Comparison of ENCODE assay signal across 9 mouse cellular contexts in genomic region chr3:57487455-57488153, GRCm38 (mm10).
A peak's percentile ranks its signal among the peaks of the same experiment; 100 is the strongest.
DNase-seq lines count a peak whose midpoint lies in the region; ATAC-seq and TF ChIP-seq lines count a peak whose summit lies in the region.
"Had no signal": no experiment of that assay in that cellular context is flagged by ENCODE, and none has a peak within 500 bp of the region (broad histone marks: within the 10 kb centered on the region; RNA-seq: fewer than 3 reads in every experiment).

No protein-coding gene starts in this region.

- H3K4me2 ChIP-seq in embryonic facial prominence, embryonic 15.5 days (replicated peaks) = peak overlapping the region; percentile 15; the same call in 1 of the 2 replicates
- H3K4me2 ChIP-seq in neural tube, embryonic 11.5 days (ENCODE audit: low read depth) = no peak overlapping the region
- H3K4me2 ChIP-seq: forebrain, embryonic 15.5 days had no signal

- H3K4me3 ChIP-seq in layer of hippocampus, adult 2 months = no peak overlapping the region
- no peak overlapping the region for H3K4me3 ChIP-seq in embryonic facial prominence, embryonic 15.5 days (replicated peaks)
- no peak overlapping the region for H3K4me3 ChIP-seq in neural tube, embryonic 11.5 days (ENCODE audit: low read depth, low read length)
- H3K4me3 ChIP-seq: forebrain, embryonic 15.5 days had no signal

- 27% methylated on average over 8 of the region's 8 CpGs for WGBS in embryonic facial prominence, embryonic 15.5 days
- WGBS in neural tube, embryonic 11.5 days = 62% methylated on average over 8 of the region's 8 CpGs

- no peak for TF ChIP-seq CTCF in layer of hippocampus, adult 2 months (conservative IDR thresholded peaks at IDR 0.05)

- H3K9me3 ChIP-seq in embryonic facial prominence, embryonic 15.5 days (replicated peaks) = no peaks in the 10 kb centered on the region
- no peaks in the 10 kb centered on the region for H3K9me3 ChIP-seq in neural tube, embryonic 11.5 days (ENCODE audit: control insufficient read depth, low read length)
- H3K9me3 ChIP-seq: forebrain, embryonic 15.5 days had no signal

- no peaks in the 10 kb centered on the region for H3K27me3 ChIP-seq in embryonic facial prominence, embryonic 15.5 days
- no peaks in the 10 kb centered on the region for H3K27me3 ChIP-seq in neural tube, embryonic 11.5 days (ENCODE audit: control insufficient read depth, insufficient read depth, low read length)
- H3K27me3 ChIP-seq: forebrain, embryonic 15.5 days had no signal

- DNase-seq in layer of hippocampus, adult 2 months (ENCODE audit: low spot score in 2 of 2) = no peak
- DNase-seq in layer of hippocampus, adult 11-12 months (ENCODE audit: low spot score) = no peak
- peak; percentile 49 for DNase-seq in kidney, adult 18-20 months
- DNase-seq in neural tube, embryonic 11.5 days (ENCODE audit: low spot score) = peak; percentile 50
- no peak for DNase-seq in layer of hippocampus, postnatal 10 days (ENCODE audit: low spot score in 2 of 2)
- DNase-seq in Muller cell, postnatal 12 days (ENCODE audit: inconsistent ontology term) = no peak
- DNase-seq in left cerebral cortex, adult 9 months (ENCODE audit: low spot score in 2 of 2) = no peak

- H3K36me3 ChIP-seq in embryonic facial prominence, embryonic 15.5 days = no peaks in the 10 kb centered on the region
- H3K36me3 ChIP-seq in neural tube, embryonic 11.5 days (ENCODE audit: control insufficient read depth, insufficient read depth, low read length) = no peaks in the 10 kb centered on the region
- H3K36me3 ChIP-seq: forebrain, embryonic 15.5 days had no signal

- peak; percentile 85 for ATAC-seq in embryonic facial prominence, embryonic 15.5 days (ENCODE audit: insufficient number of reproducible peaks, low FRiP score, low TSS enrichment, low read depth)
- ATAC-seq in neural tube, embryonic 11.5 days (ENCODE audit: insufficient read depth, low FRiP score, low TSS enrichment) = no peak
- ATAC-seq: forebrain, embryonic 15.5 days had no signal

- peaks cover 21% of the 10 kb centered on the region for H3K4me1 ChIP-seq in embryonic facial prominence, embryonic 15.5 days
- no peaks in the 10 kb centered on the region for H3K4me1 ChIP-seq in neural tube, embryonic 11.5 days (ENCODE audit: control insufficient read depth, insufficient read depth, low read length)
- H3K4me1 ChIP-seq: forebrain, embryonic 15.5 days had no signal

- H3K27ac ChIP-seq in layer of hippocampus, adult 2 months = peak overlapping the region; percentile 23; the same call in 1 of the 2 replicates
- H3K27ac ChIP-seq in embryonic facial prominence, embryonic 15.5 days (replicated peaks) = peak overlapping the region; percentile 88
- no peak overlapping the region for H3K27ac ChIP-seq in neural tube, embryonic 11.5 days (ENCODE audit: low read depth, low read length)
- H3K27ac ChIP-seq: forebrain, embryonic 15.5 days had no signal

- H3K9ac ChIP-seq in embryonic facial prominence, embryonic 15.5 days = no peak overlapping the region
- no peak overlapping the region for H3K9ac ChIP-seq in neural tube, embryonic 11.5 days (ENCODE audit: low read length)
- H3K9ac ChIP-seq: forebrain, embryonic 15.5 days had no signal

Comparison
In these comparisons a context has a peak if more than half of its experiments do, and no peak if none do; other contexts are left out.
1. DNase-seq: peak in kidney, adult 18-20 months (single experiment) and neural tube, embryonic 11.5 days (single experiment); none in layer of hippocampus, adult 2 months (0 of 2), layer of hippocampus, adult 11-12 months (single experiment), layer of hippocampus, postnatal 10 days (0 of 2), Muller cell, postnatal 12 days (single experiment) and left cerebral cortex, adult 9 months (0 of 2).